Mouse (Mus musculus) heart, postnatal 0 days (tissue): ENCODE results near the gene Gm32802.

Experiments
- CTCF ChIP-seq: IDR thresholded peaks from 2 replicates; pipeline ENCODE4 v1.5.1; 2016; ENCODE audit warnings: antibody characterized with exemption, control low read depth, low read depth
- EP300 ChIP-seq: IDR thresholded peaks from 2 replicates; pipeline ENCODE4 v1.6.1; 2016; ENCODE audit warnings: antibody characterized with exemption, low read depth

- TF ChIP-seq CTCF (peak; percentile 34), EP300 (no peak)
These were observed 7.6 kb upstream of the Gm32802 start for GRCm38 (mm10) chr10:118250852-118251295.
